Mouse (Mus musculus) stomach, postnatal 0 days (tissue): ENCODE measurements around the gene Ppp1ca.

Source experiments
- CTCF ChIP-seq: IDR thresholded peaks from 2 replicates; pipeline ENCODE4 v1.5.1; 2016; ENCODE audit warnings: antibody characterized with exemption, low read depth, mild to moderate bottlenecking, moderate library complexity
- EP300 ChIP-seq: optimal IDR thresholded peaks from 2 replicates; pipeline ENCODE3; 2016; ENCODE audit warnings: antibody characterized with exemption

DNA sequence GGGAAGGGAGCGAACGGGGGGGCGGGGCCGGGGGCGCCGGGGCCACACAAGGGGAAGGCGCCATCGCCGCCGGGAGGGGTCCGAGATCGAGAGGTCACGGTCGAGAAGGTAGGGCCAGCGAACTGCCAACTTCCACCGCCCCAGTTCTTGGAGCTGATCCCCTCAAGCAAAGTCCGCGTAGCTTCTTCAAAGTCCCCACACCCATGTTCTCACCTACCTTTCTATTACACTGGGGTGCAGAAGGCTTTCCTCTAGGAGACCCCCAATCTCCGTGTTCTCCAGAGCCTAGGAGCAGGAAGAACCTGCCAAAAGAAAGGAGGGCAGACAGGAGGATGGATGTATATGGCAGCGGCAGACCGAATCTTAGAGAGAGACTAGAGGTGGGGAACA lies 23.6 kb downstream of the Ppp1ca start:
- TF ChIP-seq CTCF: no peak
- TF ChIP-seq EP300: no peak
